Mouse (Mus musculus) embryonic facial prominence, embryonic 13.5 days (tissue): ENCODE measurements around the gene Srm. TPM values are rescaled to one million over a fixed set of nuclear protein-coding genes. Genes with fewer than 3 reads are reported as not detected.

Source experiments
- ATAC-seq: fragments of 200-750 bp; cut with Nextera tagmentation; 2 replicates; pipeline ENCODE4 v1.8.0; 2017; ENCODE audit warnings: low read depth; ENCODE audit not compliant: insufficient number of reproducible peaks, insufficient read depth, low FRiP score, low TSS enrichment
- H3K27ac ChIP-seq: fragments of 300-500 bp; sonication (generic); 2 replicates; pipeline ENCODE4 v1.5.1; 2015; ENCODE audit warnings: moderate library complexity, mild to moderate bottlenecking, inconsistent platforms
- H3K27me3 ChIP-seq: fragments of 300-500 bp; sonication (generic); 2 replicates; pipeline ENCODE4 v1.6.1; 2015; ENCODE audit warnings: mild to moderate bottlenecking, inconsistent platforms
- H3K36me3 ChIP-seq: fragments of 300-500 bp; sonication (generic); 2 replicates; pipeline ENCODE4 v1.6.1; 2015; ENCODE audit warnings: mild to moderate bottlenecking, inconsistent platforms
- H3K4me1 ChIP-seq: fragments of 300-500 bp; sonication (generic); 2 replicates; pipeline ENCODE4 v1.6.1; 2015; ENCODE audit warnings: inconsistent platforms
- H3K4me2 ChIP-seq: fragments of 300-500 bp; sonication (generic); 2 replicates; pipeline ENCODE4 v1.6.1; 2015; ENCODE audit warnings: moderate library complexity, mild to moderate bottlenecking, inconsistent platforms
- H3K4me3 ChIP-seq: fragments of 300-500 bp; sonication (generic); 2 replicates; pipeline ENCODE4 v1.5.1; 2015; ENCODE audit warnings: mild to moderate bottlenecking, inconsistent platforms
- H3K9ac ChIP-seq: fragments of 300-500 bp; sonication (generic); 2 replicates; pipeline ENCODE4 v1.6.1; 2015; ENCODE audit warnings: mild to moderate bottlenecking, inconsistent platforms
- H3K9me3 ChIP-seq: fragments of 300-500 bp; sonication (generic); 2 replicates; pipeline ENCODE4 v1.6.1; 2016; ENCODE audit warnings: inconsistent platforms
- WGBS: fragments of 180-500 bp; shearing (Covaris S2); methylation state at CpG from one replicate; pipeline ENCODE4 v1.1.7; 2015; ENCODE audit warnings: mixed read lengths; 5-methylcytosine and 5-hydroxymethylcytosine counted together
- polyA plus RNA-seq: library from polyadenylated mRNA; unstranded; fragments of >200 nt; fragmentation: Nextera tagmentation; extraction: Ambion mirVana; gene quantifications from 2 replicates; pipeline ENCODE4 v1.2.1, GENCODE M21; 2015

Gene Srm
- 201 and 214 TPM in 2 replicates for polyA plus RNA-seq

- Histone ChIP-seq H3K36me3 (peaks cover 37% of the 10 kb centered on the region), H3K9ac (peak within 1 kb of the TSS; percentile 89), H3K4me1 (peaks cover 20% of the 10 kb centered on the region), H3K27ac (peak within 1 kb of the TSS; percentile 80), H3K27me3 (no peaks in the 10 kb centered on the region), H3K4me2 (peak within 1 kb of the TSS; percentile 88), H3K9me3 (no peaks in the 10 kb centered on the region), H3K4me3 (peak within 1 kb of the TSS; percentile 93)
- ATAC-seq = peak; percentile 100
- WGBS = under 1% methylated on average over 50 of the region's 50 CpGs
These were observed at the start of gene Srm for GRCm38 (mm10) chr4:148591171-148591630. Gene Srm (plus strand): TSS chr4:148591503.

- Histone ChIP-seq H3K27ac (no peak overlapping the region), H3K27me3 (no peaks in the 10 kb centered on the region), H3K4me2 (no peak overlapping the region), H3K9ac (no peak overlapping the region), H3K4me1 (no peaks in the 10 kb centered on the region), H3K36me3 (peaks cover 94% of the 10 kb centered on the region), H3K9me3 (no peaks in the 10 kb centered on the region), H3K4me3 (no peak overlapping the region)
- WGBS = 95% methylated on average over 4 of the region's 4 CpGs
- no peak for ATAC-seq
These were observed 42.2 kb upstream of the Srm start for GRCm38 (mm10) chr4:148549106-148549505.

- WGBS = 25% methylated on average over 6 of the region's 6 CpGs
- Histone ChIP-seq H3K4me3 (peak overlapping the region; percentile 80), H3K27ac (peak overlapping the region; percentile 96), H3K27me3 (no peaks in the 10 kb centered on the region), H3K4me1 (peaks cover 11% of the 10 kb centered on the region; the same call in 1 of the 2 replicates), H3K9me3 (no peaks in the 10 kb centered on the region), H3K36me3 (peaks cover 67% of the 10 kb centered on the region), H3K9ac (peak overlapping the region; percentile 97), H3K4me2 (peak overlapping the region; percentile 66)
- ATAC-seq = no peak
These were observed 33.5 kb upstream of the Srm start for GRCm38 (mm10) chr4:148557766-148558165.

- Histone ChIP-seq H3K4me2 (peak within 1 kb of the TSS; percentile 66), H3K36me3 (peaks cover 67% of the 10 kb centered on the region), H3K9ac (peak within 1 kb of the TSS; percentile 97), H3K27ac (peak within 1 kb of the TSS; percentile 96), H3K4me1 (peaks cover 11% of the 10 kb centered on the region; the same call in 1 of the 2 replicates), H3K9me3 (no peaks in the 10 kb centered on the region), H3K27me3 (no peaks in the 10 kb centered on the region), H3K4me3 (peak within 1 kb of the TSS; percentile 80)
- peak; percentile 88 for ATAC-seq
- under 1% methylated on average over 63 of the region's 63 CpGs for WGBS
These were observed 32.9 kb upstream of the Srm start, which contains the start of gene Exosc10 for GRCm38 (mm10) chr4:148558297-148559000. Gene Exosc10 (plus strand): TSS chr4:148558429.

- WGBS = 95% methylated on average over 17 of the region's 17 CpGs
These were observed 28.6 kb upstream of the Srm start for GRCm38 (mm10) chr4:148562676-148563075.

GRCm38 (mm10) chr4:148563595-148563994 lies 27.7 kb upstream of the Srm start:
- ATAC-seq = no peak
- H3K4me3 ChIP-seq = no peak overlapping the region
- peaks cover 86% of the 10 kb centered on the region for H3K36me3 ChIP-seq
- H3K9me3 ChIP-seq = no peaks in the 10 kb centered on the region
- H3K27ac ChIP-seq = no peak overlapping the region
- WGBS = 94% methylated on average over 12 of the region's 12 CpGs
- H3K27me3 ChIP-seq = no peaks in the 10 kb centered on the region
- peaks cover 7% of the 10 kb centered on the region; the same call in 1 of the 2 replicates for H3K4me1 ChIP-seq
- H3K4me2 ChIP-seq = no peak overlapping the region
- no peak overlapping the region for H3K9ac ChIP-seq

More at GRCm38 (mm10) chr4:148562676-148563075, 28.6 kb upstream of the Srm start:
- no peak overlapping the region for H3K4me2 ChIP-seq
- no peak overlapping the region for H3K27ac ChIP-seq
- H3K4me3 ChIP-seq = no peak overlapping the region
- no peak overlapping the region for H3K9ac ChIP-seq
- no peak for ATAC-seq
- H3K27me3 ChIP-seq = no peaks in the 10 kb centered on the region
- peaks cover 76% of the 10 kb centered on the region for H3K36me3 ChIP-seq
- H3K4me1 ChIP-seq = peaks cover 10% of the 10 kb centered on the region; the same call in 1 of the 2 replicates
- H3K9me3 ChIP-seq = no peaks in the 10 kb centered on the region

GRCm38 (mm10) chr4:148570138-148570537 lies 21.2 kb upstream of the Srm start:
- Histone ChIP-seq H3K4me2 (no peak overlapping the region), H3K4me3 (no peak overlapping the region), H3K27ac (no peak overlapping the region), H3K9me3 (no peaks in the 10 kb centered on the region), H3K9ac (no peak overlapping the region), H3K4me1 (no peaks in the 10 kb centered on the region), H3K27me3 (no peaks in the 10 kb centered on the region), H3K36me3 (peaks cover 98% of the 10 kb centered on the region)
- ATAC-seq = no peak
- WGBS = 88% methylated on average over 10 of the region's 10 CpGs

GRCm38 (mm10) chr4:148570693-148571295 lies 20.5 kb upstream of the Srm start:
- no peak overlapping the region for H3K27ac ChIP-seq
- H3K9me3 ChIP-seq = no peaks in the 10 kb centered on the region
- WGBS = 96% methylated on average over 9 of the region's 9 CpGs
- H3K36me3 ChIP-seq = peaks cover 98% of the 10 kb centered on the region
- no peaks in the 10 kb centered on the region for H3K4me1 ChIP-seq
- no peak overlapping the region for H3K4me3 ChIP-seq
- H3K27me3 ChIP-seq = no peaks in the 10 kb centered on the region
- no peak overlapping the region for H3K4me2 ChIP-seq
- ATAC-seq = no peak
- H3K9ac ChIP-seq = no peak overlapping the region

GRCm38 (mm10) chr4:148573222-148573621 lies 18.1 kb upstream of the Srm start:
- no peak overlapping the region for H3K4me2 ChIP-seq
- no peaks in the 10 kb centered on the region for H3K4me1 ChIP-seq
- 91% methylated on average over 7 of the region's 7 CpGs for WGBS
- H3K27me3 ChIP-seq = no peaks in the 10 kb centered on the region
- peaks cover 98% of the 10 kb centered on the region for H3K36me3 ChIP-seq
- H3K4me3 ChIP-seq = no peak overlapping the region
- H3K27ac ChIP-seq = no peak overlapping the region
- ATAC-seq = no peak
- H3K9me3 ChIP-seq = no peaks in the 10 kb centered on the region
- no peak overlapping the region for H3K9ac ChIP-seq

- H3K9me3 ChIP-seq = no peaks in the 10 kb centered on the region
- no peak overlapping the region for H3K4me3 ChIP-seq
- ATAC-seq = no peak
- peaks cover 75% of the 10 kb centered on the region for H3K36me3 ChIP-seq
- WGBS = 92% methylated on average over 9 of the region's 9 CpGs
- no peak overlapping the region for H3K9ac ChIP-seq
- no peak overlapping the region for H3K27ac ChIP-seq
- no peaks in the 10 kb centered on the region for H3K4me1 ChIP-seq
- no peak overlapping the region for H3K4me2 ChIP-seq
- H3K27me3 ChIP-seq = no peaks in the 10 kb centered on the region
These were observed 10.5 kb upstream of the Srm start for GRCm38 (mm10) chr4:148580765-148581164.

- no peak for ATAC-seq
- H3K4me2 ChIP-seq = no peak overlapping the region
- no peak overlapping the region for H3K4me3 ChIP-seq
- no peak overlapping the region for H3K27ac ChIP-seq
- 89% methylated on average over 5 of the region's 5 CpGs for WGBS
- H3K36me3 ChIP-seq = peaks cover 68% of the 10 kb centered on the region
- H3K27me3 ChIP-seq = no peaks in the 10 kb centered on the region
- H3K9me3 ChIP-seq = no peaks in the 10 kb centered on the region
- H3K4me1 ChIP-seq = no peaks in the 10 kb centered on the region
- H3K9ac ChIP-seq = no peak overlapping the region
These were observed 9.9 kb upstream of the Srm start for GRCm38 (mm10) chr4:148581422-148581821.

GRCm38 (mm10) chr4:148583257-148583656 lies 8.0 kb upstream of the Srm start:
- no peak for ATAC-seq
- H3K36me3 ChIP-seq = peaks cover 50% of the 10 kb centered on the region
- 80% methylated on average over 4 of the region's 4 CpGs for WGBS
- H3K4me3 ChIP-seq = no peak overlapping the region
- no peak overlapping the region for H3K9ac ChIP-seq
- no peaks in the 10 kb centered on the region for H3K27me3 ChIP-seq
- H3K4me1 ChIP-seq = no peaks in the 10 kb centered on the region
- no peak overlapping the region for H3K4me2 ChIP-seq
- no peaks in the 10 kb centered on the region for H3K9me3 ChIP-seq
- H3K27ac ChIP-seq = no peak overlapping the region
